Mouse (Mus musculus): ENCODE results near the gene Sec14l3.

Gene Sec14l3

DNA sequence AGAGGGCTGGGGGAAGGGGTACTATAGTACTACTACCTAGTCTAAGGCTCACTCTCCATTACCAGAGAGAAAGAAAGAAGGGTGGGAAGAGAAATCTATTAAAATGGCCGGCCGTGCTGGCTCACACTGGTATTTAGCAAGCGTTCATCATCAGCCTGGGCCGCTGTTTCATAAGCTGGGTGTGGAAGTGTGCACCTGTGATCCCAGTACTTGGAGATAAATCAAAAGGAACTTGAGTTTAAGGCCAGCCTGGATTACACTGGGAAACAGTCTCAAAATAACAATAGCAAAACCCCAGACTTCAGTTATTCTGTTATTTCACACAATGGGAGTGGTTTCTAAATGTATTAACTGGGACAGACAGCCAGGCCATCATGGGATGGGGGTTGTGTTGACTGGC is 2.1 kb upstream of the Sec14l3 start:
- DNase-seq, result no peak

- DNase-seq, result peak; percentile 63 to 84
Measured at GRCm38 (mm10) chr11:4062981-4063380, 1.7 kb upstream of the Sec14l3 start.

DNA sequence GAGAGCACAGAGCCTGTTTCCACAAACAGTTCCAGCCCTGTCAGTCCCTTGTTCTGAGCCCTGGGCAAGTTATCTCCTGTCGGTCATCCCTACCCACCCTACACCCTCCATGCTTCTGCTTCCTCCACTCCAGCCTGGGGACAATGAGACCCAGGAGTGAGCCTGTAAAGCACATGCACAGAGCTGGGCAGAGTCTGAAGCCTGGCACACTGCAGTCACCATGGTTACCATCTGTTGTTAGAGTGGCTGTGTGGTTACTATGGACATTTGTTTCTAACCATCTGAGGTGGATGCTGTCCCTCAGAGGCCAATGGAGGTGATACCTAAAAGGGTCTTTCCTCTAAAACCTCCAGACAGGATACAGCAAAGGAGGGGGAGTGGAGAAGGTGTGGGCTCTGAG is 5.0 kb downstream of the Sec14l3 start:
- DNase-seq, result no peak

- peak; percentile 55 to 58 for DNase-seq
Measured at GRCm38 (mm10) chr11:4076633-4077032, 12.0 kb downstream of the Sec14l3 start.

- no peak for DNase-seq
Measured at GRCm38 (mm10) chr11:4078267-4078933, 13.8 kb downstream of the Sec14l3 start.

DNA sequence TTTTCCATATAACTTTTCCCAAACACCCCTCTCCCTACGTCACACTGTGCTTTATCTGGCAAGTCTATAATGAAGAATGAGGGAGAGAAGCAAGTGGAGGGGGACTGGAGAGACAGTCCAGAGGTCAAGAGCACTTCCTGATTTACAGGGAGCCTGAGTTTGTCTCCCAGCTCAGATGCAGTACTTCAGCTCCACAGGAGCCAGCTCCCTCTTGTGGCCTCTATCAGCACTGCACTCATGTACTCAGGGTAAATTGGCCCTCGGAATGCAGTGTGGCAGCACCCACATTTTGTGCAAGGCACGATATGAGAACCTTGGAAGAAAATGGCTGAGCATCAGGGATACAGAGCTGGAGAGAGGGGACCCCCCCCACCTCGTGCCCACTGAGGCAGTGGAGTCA is 15.6 kb downstream of the Sec14l3 start:
- DNase-seq, result peak; percentile 42 to 66

DNA sequence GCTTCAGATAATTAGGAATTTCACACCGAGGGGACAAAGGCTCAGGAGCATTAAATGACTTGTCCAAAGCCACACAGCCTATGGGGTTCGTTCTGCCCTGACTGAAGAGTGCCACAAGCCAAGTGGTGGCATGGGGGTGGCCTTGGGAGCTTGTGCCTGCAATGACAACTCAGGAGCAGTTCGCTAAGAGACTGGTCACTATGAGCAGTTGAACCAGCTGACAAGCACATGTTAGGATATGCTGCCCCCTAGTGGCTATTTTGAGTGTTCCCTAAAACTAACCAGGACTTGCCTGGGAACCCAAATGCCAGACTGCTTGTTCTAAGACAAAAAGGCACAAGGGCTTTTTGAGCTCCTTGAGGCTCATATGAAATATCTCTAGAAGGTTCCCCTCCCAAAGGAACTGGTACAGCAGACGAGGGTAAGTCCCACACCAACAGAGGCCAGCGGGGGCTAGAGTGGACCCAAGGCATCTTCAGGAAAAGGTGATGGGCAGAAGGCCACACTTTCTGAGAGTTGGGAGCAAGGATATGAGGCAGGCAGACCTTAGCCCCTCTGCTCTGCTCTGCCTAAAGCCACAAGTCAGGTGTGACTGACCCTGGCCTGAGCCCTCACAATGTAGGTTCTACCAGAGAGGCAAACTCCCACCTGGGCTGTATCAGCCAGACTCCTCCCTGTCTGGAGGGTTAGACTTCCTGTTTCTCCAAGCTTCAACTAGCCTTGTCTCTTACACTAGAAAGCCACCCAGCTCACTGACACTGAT is 18.9 kb downstream of the Sec14l3 start:
- DNase-seq, result peak in 1 of 2 experiments; percentile 68

GRCm38 (mm10) chr11:4086246-4086645 is 21.6 kb downstream of the Sec14l3 start:
- DNase-seq, result no peak

- no peak for DNase-seq
Measured at GRCm38 (mm10) chr11:4087267-4087666, 22.6 kb downstream of the Sec14l3 start.

DNA sequence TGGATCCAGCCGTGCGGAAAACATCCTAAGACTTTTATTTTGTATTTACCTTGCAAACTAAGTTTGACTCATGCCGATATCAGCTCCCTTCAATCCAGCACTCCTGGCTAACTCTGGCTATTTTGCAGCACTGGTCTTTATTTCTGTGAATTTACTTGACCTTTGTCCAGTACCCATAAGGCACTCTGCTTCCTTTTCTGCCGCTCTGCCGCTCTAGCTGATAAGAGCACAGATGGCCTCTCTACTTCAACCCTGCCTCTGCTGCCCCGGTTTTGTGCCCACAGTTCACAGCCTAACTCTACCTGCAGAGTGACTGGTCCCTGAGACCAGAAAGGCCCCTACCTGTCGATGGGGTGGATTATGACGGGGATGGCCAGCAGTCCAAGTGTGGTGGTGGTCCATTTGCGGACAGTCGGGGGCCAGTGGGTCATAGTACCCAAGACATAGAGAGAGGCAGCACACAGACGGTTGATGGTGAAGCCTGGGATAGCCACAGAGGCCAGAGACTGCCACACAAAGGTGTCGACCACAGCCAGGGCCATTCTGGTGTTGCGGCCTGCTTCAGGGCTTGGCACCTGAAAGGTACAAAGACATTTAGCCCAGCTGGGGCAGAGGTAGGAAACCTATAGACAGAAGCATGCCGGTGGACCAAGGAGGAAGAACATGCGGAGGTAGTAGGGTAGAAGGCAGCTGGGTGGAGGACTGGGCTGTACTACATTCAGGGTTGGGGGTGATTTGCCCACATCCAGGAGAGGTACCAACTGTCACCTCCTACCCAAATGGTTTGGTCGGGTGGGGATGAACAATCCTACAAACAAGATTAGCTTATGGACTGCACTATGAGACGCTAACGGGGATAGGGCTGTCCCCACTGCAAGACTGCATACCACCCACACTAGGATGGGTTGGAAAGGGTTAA is 29.1 kb downstream of the Sec14l3 start:
- DNase-seq, result no peak

DNA sequence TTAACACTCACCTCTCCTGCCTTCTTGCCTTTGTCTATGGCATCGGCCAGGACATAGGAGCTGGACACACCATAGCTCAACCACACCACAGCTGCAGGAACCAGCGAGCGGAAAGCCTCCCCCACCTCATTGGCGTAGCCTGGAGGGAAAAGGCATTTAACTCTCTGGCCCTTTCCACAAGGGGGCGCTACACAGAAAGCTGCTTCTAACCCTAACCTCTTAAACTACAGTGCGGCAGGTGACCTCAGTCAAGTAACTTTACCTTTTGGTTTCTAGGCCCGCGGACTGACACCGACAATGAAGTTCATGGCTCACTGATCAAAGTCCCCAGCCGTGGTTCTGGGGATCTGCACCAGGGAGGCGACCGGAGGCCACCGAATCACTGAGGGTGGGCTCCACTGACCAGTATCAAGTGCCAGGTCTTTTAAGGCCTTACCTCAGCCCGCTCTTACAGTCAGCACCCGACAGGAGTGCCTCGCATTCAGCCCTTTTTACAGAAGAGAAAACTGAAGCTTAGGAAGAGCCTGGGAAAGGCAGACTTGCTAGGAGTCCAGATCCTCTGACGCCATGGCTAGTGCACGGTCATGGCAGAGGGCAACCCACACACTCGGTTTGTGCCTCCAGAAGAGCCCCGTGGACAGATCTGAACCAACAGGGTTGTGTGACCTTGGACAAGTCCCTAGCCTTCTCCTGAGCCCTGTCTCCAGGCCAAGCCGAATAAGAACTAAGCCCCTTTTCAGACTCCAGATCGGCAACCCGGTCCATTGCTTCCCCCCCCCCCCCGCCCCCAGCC is 29.9 kb downstream of the Sec14l3 start:
- peak; percentile 58 to 82 for DNase-seq

GRCm38 (mm10) chr11:4095171-4096053 is 30.8 kb downstream of the Sec14l3 start, which contains the start of gene Mtfp1:
Mtfp1 (minus strand) TSS chr11:4095445.
- DNase-seq, result peak; percentile 60 to 63

DNA sequence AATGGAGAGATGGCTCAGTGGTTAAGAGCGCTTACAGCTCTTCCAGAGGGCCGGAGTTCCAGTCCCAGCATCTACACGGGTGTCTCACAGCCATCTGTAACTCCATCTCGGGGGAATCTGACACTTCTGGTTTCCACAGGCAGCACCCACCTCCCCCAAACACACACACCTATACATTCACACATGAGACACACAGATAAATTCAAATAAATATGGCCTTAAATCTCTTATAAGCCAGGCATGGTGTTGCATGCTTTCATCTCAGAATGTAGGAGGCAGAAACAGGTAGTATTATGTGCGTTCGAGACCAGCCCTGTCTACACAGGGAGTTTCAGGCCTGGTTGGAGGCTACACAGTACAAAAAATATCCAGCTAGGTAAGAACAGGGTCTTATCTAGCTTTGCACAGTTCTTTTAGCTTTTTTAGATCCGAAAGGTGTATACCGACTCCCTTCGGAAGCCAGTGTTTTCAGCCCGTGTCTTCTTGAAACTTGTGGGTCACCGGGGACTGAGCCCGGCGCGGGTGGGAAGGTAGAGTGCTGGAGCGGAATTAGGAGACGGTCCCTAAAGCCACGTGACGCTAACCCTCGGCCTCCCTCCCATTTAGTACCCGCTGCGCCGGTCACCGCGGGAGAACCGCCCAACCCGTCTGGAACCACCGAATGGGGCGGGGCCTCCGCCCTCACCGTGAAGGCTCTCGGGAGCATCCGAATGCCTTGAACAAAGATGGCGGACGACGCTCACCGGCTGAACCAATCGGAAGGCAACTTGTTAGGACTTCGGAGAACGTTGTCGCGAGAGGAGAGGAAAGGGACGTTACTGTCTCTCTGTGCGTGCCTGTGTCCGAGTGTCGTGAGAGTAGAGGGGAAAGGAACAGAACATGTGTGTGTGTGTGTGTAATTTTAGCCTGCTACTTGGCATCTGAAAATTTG is 31.7 kb downstream of the Sec14l3 start:
- DNase-seq, result peak; percentile 98 to 99

- DNase-seq, result peak in 1 of 2 experiments; percentile 19
Measured at GRCm38 (mm10) chr11:4097091-4097621, 32.5 kb downstream of the Sec14l3 start.

- no peak for DNase-seq
Measured at GRCm38 (mm10) chr11:4098120-4098519, 33.5 kb downstream of the Sec14l3 start.

DNA sequence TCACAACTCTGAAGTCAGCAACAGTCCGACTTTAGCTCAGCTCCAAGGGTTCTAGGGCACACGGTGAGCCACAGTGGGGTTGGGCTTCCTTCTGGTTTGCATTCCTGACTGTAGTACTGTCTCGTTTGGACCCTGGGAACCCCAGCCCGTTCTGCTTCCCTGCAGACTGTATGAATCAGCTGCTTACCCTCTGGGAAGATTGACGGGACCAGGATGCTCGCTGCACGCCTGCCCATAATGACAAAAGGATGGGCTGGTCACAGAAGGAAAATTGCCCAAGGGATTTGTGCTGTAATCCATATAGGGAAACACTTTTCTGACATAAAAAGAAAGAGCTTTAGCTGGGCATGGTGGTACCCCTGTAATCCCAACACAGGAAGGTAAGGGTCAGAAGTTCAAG is 34.2 kb downstream of the Sec14l3 start:
- DNase-seq, result no peak

DNA sequence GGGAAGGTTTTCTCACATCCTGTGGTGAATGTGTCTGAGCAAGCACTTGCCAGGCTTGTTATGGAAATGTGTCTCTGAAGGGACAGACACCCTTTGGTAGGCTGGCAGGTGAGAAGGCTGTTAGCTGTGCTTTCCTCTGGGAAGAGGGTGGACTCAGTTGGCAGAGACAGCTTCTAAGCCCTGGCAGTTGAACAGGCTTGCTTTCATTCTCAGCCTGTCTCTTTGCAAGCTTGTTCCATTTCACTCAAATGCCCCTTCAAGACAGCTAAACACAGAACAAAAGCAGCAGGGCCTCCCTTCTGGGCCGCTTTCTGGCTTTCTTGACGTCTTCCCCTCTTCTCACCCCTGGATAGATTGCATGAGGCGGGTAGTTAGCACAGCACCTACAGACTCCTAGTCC is 34.8 kb downstream of the Sec14l3 start:
- no peak for DNase-seq

DNA sequence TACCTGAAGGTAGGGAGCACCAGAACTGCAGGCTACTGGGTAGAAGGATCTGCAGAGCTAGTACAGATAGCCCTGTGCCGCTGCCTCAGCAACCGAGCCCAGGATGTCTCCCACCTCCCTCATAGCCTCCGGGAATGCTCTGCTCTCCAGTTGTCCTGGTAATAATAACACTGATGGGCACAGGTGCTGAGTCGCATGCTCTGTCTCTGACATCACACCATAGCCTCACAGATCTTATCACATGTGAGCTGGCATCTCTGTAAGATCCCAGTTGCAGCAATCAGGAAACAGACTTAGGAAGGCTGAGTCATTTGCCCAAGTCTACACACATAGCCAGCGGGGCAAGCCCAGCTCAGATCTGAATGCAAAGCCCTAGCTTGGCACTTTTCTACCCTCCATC is 37.2 kb downstream of the Sec14l3 start:
- no peak for DNase-seq

DNA sequence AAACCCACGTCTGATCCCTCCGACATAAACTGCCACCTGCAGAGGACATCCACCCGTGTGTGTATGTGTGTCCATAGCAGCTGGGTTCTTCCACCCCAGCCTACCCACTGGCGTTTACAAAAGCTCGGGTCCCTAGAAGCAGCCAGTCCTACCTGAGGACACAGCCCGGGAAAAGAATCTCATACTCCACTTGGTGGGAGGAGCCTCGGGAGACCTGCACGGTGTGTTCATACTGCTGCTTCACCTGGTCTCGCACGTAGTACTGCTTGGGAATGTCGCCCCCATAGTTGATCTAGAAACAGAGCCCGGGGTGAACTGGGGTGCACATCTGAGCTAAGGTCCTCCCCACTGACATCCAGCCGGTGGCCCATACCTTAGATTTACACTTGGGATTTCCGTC is 38.9 kb downstream of the Sec14l3 start:
- DNase-seq, result no peak

DNA sequence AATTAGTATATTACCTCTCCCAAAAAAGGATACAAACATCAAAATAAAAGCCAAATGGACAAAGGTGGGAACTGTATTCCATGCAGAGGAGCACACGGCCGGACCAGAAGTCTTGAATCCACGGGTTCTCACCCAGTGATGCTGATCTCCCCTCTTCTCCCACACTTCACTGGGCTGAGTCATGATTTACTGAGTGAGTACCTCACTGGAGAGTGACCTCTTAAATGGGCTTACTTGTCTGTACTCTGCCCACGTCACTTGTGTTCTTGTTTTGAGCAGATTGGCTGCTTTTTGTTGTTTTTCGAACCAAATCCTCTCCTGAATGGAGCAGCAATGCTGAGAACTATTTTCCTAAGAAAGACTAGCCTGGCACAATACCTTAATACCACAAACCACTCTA is 40.3 kb downstream of the Sec14l3 start:
- no peak for DNase-seq
